Mouse (Mus musculus) CH12F3 (cell line): Measurements from ENCODE around the gene Osbpl8.
"Not testable (repeated sequence)": the region's sequence is repeated elsewhere in the genome, so short reads cannot be mapped to it uniquely, and the experiment has no call there.

Experiments
- in situ Hi-C: fragments of 300-500 bp; cut with MboI; formaldehyde crosslinking; loops from 2 replicates; pipeline ENCODE4 v1.14.3; 2020; ENCODE audit warnings: low sequenced_read_pairs

The Osbpl8 gene

DNA sequence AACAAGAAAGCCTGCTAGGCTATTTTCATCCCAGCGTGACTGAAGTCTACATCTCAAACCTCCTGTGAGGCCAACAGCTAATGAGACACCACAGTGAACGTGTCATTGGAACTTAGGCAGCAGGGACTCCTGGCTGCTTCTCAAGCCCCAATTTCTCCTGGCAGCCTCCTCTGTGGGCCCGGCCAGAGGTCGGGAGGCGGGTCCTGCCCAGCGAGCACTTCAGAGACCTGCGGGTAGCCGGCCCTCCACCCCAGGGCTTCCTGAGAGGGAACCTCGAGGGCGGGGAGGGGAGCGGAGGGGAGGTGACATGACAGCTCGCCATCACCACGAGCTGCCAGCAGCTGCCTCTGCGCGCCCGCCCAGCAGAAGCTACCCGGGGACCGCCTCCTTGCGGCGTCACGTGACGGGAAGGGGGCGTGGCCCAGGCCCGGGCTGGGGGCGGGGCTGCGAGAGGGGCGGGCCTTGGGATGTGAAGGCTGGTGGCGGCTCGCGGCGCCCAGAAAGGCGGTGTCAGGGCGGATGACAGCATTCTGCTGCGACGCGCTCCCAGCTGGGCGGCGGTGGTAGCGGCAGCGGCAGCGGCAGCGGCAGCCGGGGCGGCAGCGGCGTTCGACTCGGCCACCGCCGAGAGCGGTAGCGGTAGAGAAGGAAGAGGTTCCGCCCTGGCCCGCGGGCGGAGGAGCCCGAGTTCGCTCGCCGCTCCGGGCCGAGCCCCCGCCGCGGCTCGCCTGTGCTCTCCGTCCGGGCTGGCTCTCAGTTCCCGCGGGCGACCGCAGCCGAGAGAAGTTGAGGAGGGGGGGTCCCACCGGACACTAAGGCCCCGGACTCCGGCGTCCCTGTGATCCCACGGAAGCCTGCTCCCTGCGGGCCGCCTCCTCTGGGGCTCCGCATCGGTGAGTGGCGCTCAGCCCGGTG lies at the start of gene Osbpl8:
Gene Osbpl8 (plus strand): TSS at position 449 of the 915 bp plus-strand sequence.
- in situ Hi-C loops: no loop called here

- in situ Hi-C loops: no loop called here
Measured at GRCm38 (mm10) chr10:111117198-111117845, 47.2 kb upstream of the Osbpl8 start.

DNA sequence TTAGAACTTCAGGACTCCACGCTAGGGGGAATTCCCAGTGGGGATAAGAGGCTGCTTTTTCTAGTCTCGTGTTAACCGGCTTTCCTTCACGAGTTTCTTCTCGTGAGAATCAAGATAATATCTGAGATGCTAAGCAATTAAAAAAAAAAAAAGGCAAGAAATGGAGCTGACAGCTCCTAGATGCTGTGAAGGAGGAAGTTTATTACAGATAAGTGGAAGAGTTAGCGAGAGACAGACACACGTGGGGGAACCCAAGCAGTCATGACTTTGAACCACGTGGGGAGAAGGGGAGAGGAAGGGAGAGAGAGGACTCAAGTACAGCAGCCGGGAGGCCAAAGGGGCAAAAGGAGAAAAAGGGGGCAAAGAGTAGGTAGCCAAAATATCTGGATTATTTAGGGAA lies 46.3 kb upstream of the Osbpl8 start:
- in situ Hi-C loops: no loop called here

DNA sequence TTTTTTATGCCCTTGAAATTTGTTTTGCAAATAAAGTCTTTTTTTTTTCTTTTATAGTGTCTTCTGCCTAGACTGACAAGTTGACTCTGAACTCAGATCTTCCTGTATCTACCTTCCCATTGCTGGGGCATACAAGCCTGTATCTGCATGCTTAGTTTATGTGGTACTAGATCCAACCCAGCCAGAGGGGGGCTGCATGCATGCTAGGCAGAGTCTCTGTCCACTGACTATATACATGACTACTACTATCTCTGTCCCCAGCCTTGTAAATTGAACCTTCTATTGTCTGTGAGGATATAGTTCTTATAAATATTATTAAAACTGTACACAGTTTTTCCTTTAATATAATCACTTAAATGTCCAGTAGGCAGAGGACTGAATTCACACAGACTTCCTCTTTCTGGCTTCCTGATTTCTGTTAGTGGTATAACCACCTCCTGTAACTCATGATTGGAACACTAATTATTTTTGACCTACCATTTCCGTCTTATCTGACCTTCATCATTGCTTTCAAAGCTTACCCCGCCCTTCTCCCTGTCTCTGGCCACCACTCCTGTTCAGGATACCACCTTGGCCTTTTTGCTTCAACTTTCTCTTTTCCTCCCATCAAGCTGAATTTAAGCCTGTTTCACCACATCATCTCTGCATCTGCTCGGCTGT lies 45.4 kb upstream of the Osbpl8 start:
- in situ Hi-C loops: no loop called here

DNA sequence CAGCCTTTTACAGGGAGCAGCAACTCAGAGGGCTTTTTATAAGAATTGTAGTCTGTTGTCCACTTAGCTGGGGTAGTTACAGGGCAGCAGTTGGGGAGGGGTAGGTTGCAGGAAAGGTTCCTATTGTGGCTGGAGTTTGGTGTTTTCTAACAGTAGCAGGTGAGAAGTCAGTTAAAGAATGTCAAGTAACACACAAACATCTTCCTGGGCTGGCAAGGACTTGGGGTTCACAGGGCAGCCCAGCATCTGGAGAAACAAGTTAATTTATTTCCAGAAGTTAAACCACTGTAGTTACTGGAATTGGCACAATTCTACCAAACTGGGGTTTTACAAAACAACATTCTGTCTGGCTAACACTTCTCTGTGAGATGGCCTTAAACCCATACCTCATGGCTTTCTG lies 44.8 kb upstream of the Osbpl8 start:
- in situ Hi-C loops: no loop called here

DNA sequence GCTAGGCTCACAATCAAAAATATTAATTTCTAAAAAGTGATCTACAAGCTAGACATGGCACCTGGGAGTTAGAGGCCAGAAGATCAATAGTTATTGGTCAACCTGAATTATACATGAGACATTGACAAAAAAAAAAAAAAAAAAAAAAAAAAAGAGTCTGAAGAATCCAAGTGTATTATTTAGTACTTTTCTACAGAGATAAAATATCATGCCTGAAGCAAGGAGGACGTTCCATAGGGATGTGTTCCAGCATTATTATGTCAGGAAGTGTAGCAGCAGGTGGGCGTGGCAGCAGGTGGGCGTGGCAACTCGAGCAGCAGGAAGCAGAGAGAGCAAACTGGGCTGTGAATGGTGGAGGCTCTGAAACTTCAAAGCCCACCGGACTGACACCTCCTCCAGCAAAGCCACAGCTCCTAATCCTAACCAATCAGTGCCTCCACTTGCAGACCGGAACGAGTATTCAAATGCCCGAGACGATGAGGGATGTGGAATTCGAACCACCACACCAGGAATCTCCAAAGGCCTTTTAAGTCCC lies 41.6 kb upstream of the Osbpl8 start:
- in situ Hi-C loops: no loop called here

GRCm38 (mm10) chr10:111124175-111124574 lies 40.4 kb upstream of the Osbpl8 start:
- in situ Hi-C loops: no loop called here

DNA sequence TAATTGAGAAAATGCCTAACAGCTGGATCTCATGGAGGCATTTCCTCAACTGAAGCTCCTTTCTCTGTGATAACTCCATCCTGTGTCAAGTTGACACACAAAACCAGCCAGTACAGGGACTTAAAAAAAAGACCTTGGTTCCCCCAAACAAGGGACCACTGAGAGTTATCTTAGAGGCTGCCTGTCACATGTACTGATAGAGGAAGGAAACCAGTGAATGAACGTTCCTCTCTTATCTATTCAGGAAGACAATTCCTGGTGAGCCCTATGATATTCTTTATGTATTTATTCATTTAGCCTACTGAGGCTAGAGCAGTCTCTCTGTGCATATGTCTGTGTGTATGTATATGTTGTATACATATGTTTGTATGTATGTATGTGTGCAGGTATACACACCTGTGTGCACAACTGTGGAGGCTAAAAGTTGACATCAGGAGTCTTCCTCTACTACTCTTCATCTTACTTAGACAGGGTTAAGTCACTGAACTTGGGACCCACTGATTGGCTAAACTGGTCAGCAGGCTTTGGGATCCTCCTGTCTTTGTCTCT lies 39.7 kb upstream of the Osbpl8 start:
- in situ Hi-C loops: no loop called here

DNA sequence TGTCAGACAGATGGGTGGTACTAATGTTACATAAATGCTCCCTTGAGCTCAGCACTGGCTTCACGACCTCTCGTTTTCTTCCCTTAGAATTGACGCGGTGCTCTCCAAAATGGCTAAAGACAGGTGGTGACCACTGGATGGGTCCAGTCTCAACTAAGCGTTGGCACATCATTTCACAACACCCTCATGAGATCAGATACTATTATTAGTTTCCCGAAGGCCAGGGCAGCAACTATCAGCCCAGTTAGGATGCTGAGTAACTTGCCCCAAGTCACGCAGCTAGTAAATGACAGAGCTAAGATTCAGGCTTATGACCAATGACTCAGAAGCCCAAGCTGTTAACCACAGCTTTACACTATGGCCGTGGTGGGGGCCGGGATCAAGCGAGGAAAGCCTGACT lies 37.2 kb upstream of the Osbpl8 start:
- in situ Hi-C loops: no loop called here

GRCm38 (mm10) chr10:111128493-111128892 lies 36.1 kb upstream of the Osbpl8 start:
- in situ Hi-C loops: no loop called here

GRCm38 (mm10) chr10:111129867-111130620 lies 34.5 kb upstream of the Osbpl8 start:
- in situ Hi-C loops: no loop called here

GRCm38 (mm10) chr10:111130872-111131271 lies 33.7 kb upstream of the Osbpl8 start:
- in situ Hi-C loops: no loop called here

- in situ Hi-C loops: no loop called here
Measured at GRCm38 (mm10) chr10:111133271-111133670, 31.3 kb upstream of the Osbpl8 start.

GRCm38 (mm10) chr10:111133936-111134335 lies 30.6 kb upstream of the Osbpl8 start:
- in situ Hi-C loops: no loop called here

- in situ Hi-C loops: no loop called here
Measured at GRCm38 (mm10) chr10:111134412-111134957, 30.1 kb upstream of the Osbpl8 start.

DNA sequence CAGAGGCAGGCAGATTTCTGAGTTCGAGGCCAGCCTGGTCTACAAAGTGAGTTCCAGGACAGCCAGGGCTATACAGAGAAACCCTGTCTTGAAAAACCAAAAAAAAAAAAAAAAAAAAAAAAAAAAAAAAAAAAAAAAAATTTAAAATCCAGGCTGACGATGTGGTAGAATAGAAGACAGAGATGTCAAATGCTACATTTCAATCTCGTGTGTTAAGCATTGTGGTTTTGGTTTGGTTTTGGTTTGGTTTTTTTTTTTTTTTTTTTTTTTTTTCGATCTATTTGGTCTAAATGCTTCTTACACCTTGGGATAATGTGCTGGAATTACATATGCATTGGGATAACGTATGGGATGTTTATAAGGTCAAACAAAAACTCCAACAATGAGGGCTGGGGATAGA lies 28.2 kb upstream of the Osbpl8 start:
- in situ Hi-C loops: not testable (repeated sequence)

- in situ Hi-C loops: no loop called here
Measured at GRCm38 (mm10) chr10:111137905-111138304, 26.6 kb upstream of the Osbpl8 start.

GRCm38 (mm10) chr10:111139170-111139569 lies 25.4 kb upstream of the Osbpl8 start:
- in situ Hi-C loops: no loop called here

- in situ Hi-C loops: no loop called here
Measured at GRCm38 (mm10) chr10:111139881-111140280, 24.7 kb upstream of the Osbpl8 start.

- in situ Hi-C loops: no loop called here
Measured at GRCm38 (mm10) chr10:111144371-111144959, 20.1 kb upstream of the Osbpl8 start.
